Mouse (Mus musculus): Measurements from ENCODE around the gene Vac14. TPM values are rescaled to one million over a fixed set of nuclear protein-coding genes. Genes with fewer than 3 reads are reported as not detected.

The Vac14 gene
- total and polyA plus RNA-seq, 2 experiments from 2014 or later = 28.1 to 36.1 TPM

- Histone ChIP-seq H3K9ac (no peak overlapping the region), H3K27me3 (ENCODE audit: insufficient read depth, low read length) (no peaks in the 10 kb centered on the region), H3K4me3 (ENCODE audit: low read depth, low read length) (no peak overlapping the region), H3K9me3 (ENCODE audit: low read length) (no peaks in the 10 kb centered on the region), H3K36me3 (ENCODE audit: insufficient read depth) (peaks cover 13% of the 10 kb centered on the region; the same call in 1 of the 2 replicates), H3K4me2 (ENCODE audit: low read depth) (no peak overlapping the region), H3K27ac (ENCODE audit: low read depth, low read length) (peak overlapping the region; percentile 62), H3K4me1 (ENCODE audit: insufficient read depth) (no peaks in the 10 kb centered on the region)
- TF ChIP-seq CTCF (IDR thresholded peaks at IDR 0.05; ENCODE audit: low read depth) = no peak
- WGBS = 67% methylated on average over 14 of the region's 14 CpGs
- DNase-seq (no peak), ATAC-seq (peak; percentile 67)
These were observed 87.3 kb downstream of the Vac14 start for GRCm38 (mm10) chr8:110705391-110706287.

GRCm38 (mm10) chr8:110706288-110706870, 88.0 kb downstream of the Vac14 start:
- H3K4me2 ChIP-seq (ENCODE audit: low read depth) = no peak overlapping the region
- 84% methylated on average over 3 of the region's 3 CpGs for WGBS
- no peaks in the 10 kb centered on the region for H3K4me1 ChIP-seq (ENCODE audit: insufficient read depth)
- H3K9ac ChIP-seq = no peak overlapping the region
- no peak overlapping the region for H3K27ac ChIP-seq (ENCODE audit: low read depth, low read length)
- H3K9me3 ChIP-seq (ENCODE audit: low read length) = no peaks in the 10 kb centered on the region
- DNase-seq (no peak), ATAC-seq (no peak)
- H3K27me3 ChIP-seq (ENCODE audit: insufficient read depth, low read length) = no peaks in the 10 kb centered on the region
- TF ChIP-seq CTCF (IDR thresholded peaks at IDR 0.05; ENCODE audit: low read depth) = no peak
- no peak overlapping the region for H3K4me3 ChIP-seq (ENCODE audit: low read depth, low read length)
- peaks cover 15% of the 10 kb centered on the region for H3K36me3 ChIP-seq (ENCODE audit: insufficient read depth)

- Histone ChIP-seq H3K9ac (no peak overlapping the region), H3K27ac (ENCODE audit: low read depth, low read length) (no peak overlapping the region), H3K27me3 (ENCODE audit: insufficient read depth, low read length) (no peaks in the 10 kb centered on the region), H3K4me3 (ENCODE audit: low read depth, low read length) (no peak overlapping the region), H3K4me1 (ENCODE audit: insufficient read depth) (no peaks in the 10 kb centered on the region), H3K36me3 (ENCODE audit: insufficient read depth) (peaks cover 34% of the 10 kb centered on the region), H3K9me3 (ENCODE audit: low read length) (no peaks in the 10 kb centered on the region), H3K4me2 (ENCODE audit: low read depth) (no peak overlapping the region)
- DNase-seq = no peak
- 89% methylated on average over 11 of the region's 11 CpGs for WGBS
- ATAC-seq = no peak
- no peak for TF ChIP-seq CTCF (IDR thresholded peaks at IDR 0.05; ENCODE audit: low read depth)
These were observed 90.0 kb downstream of the Vac14 start for GRCm38 (mm10) chr8:110708429-110708828.

- WGBS = 74% methylated on average over 3 of the region's 3 CpGs
- DNase-seq (no peak), ATAC-seq (no peak)
- TF ChIP-seq CTCF (IDR thresholded peaks at IDR 0.05; ENCODE audit: low read depth) = no peak
- no peaks in the 10 kb centered on the region for H3K9me3 ChIP-seq (ENCODE audit: low read length)
- H3K27me3 ChIP-seq (ENCODE audit: insufficient read depth, low read length) = no peaks in the 10 kb centered on the region
- H3K9ac ChIP-seq = no peak overlapping the region
- H3K36me3 ChIP-seq (ENCODE audit: insufficient read depth) = peaks cover 37% of the 10 kb centered on the region
- H3K27ac ChIP-seq (ENCODE audit: low read depth, low read length) = peak overlapping the region; percentile 41
- peaks cover 17% of the 10 kb centered on the region for H3K4me1 ChIP-seq (ENCODE audit: insufficient read depth)
- H3K4me2 ChIP-seq (ENCODE audit: low read depth) = no peak overlapping the region
- no peak overlapping the region for H3K4me3 ChIP-seq (ENCODE audit: low read depth, low read length)
These were observed 92.2 kb downstream of the Vac14 start for GRCm38 (mm10) chr8:110710593-110710992.

- H3K9ac ChIP-seq = no peak overlapping the region
- H3K9me3 ChIP-seq (ENCODE audit: low read length) = no peaks in the 10 kb centered on the region
- no peak overlapping the region for H3K4me3 ChIP-seq (ENCODE audit: low read depth, low read length)
- 0 out of 2 replicates have a peak, but pooled peaks have one; percentile 3 for TF ChIP-seq CTCF (IDR thresholded peaks at IDR 0.05; ENCODE audit: low read depth)
- H3K4me2 ChIP-seq (ENCODE audit: low read depth) = no peak overlapping the region
- peak; percentile 55 for ATAC-seq
- DNase-seq = no peak
- H3K4me1 ChIP-seq (ENCODE audit: insufficient read depth) = peaks cover 24% of the 10 kb centered on the region
- no peaks in the 10 kb centered on the region for H3K27me3 ChIP-seq (ENCODE audit: insufficient read depth, low read length)
- peak overlapping the region; percentile 23; the same call in 1 of the 2 replicates for H3K27ac ChIP-seq (ENCODE audit: low read depth, low read length)
- WGBS = 78% methylated on average over 13 of the region's 13 CpGs
- H3K36me3 ChIP-seq (ENCODE audit: insufficient read depth) = peaks cover 37% of the 10 kb centered on the region
These were observed 93.0 kb downstream of the Vac14 start for GRCm38 (mm10) chr8:110711271-110711934.

- 0 out of 2 replicates have a peak overlapping the region, but pooled peaks have one; percentile 17 for H3K27ac ChIP-seq (ENCODE audit: low read depth, low read length)
These were observed 94.7 kb downstream of the Vac14 start for GRCm38 (mm10) chr8:110713073-110713472.

More at GRCm38 (mm10) chr8:110713073-110713472, 94.7 kb downstream of the Vac14 start:
- Histone ChIP-seq H3K27me3 (ENCODE audit: insufficient read depth, low read length) (no peaks in the 10 kb centered on the region), H3K9ac (no peak overlapping the region), H3K4me2 (ENCODE audit: low read depth) (no peak overlapping the region), H3K4me1 (ENCODE audit: insufficient read depth) (peaks cover 34% of the 10 kb centered on the region), H3K9me3 (ENCODE audit: low read length) (no peaks in the 10 kb centered on the region), H3K36me3 (ENCODE audit: insufficient read depth) (peaks cover 35% of the 10 kb centered on the region), H3K4me3 (ENCODE audit: low read depth, low read length) (no peak overlapping the region)
- 70% methylated on average over 7 of the region's 7 CpGs for WGBS
- no peak for TF ChIP-seq CTCF (IDR thresholded peaks at IDR 0.05; ENCODE audit: low read depth)
- ATAC-seq (no peak), DNase-seq (no peak)

All from forebrain, postnatal 0 days (tissue).